ENCODE assay signal across 8 mouse cellular contexts in genomic region chr15:30740728-30741127, GRCm38 (mm10).
DNase-seq lines count a peak whose midpoint lies in the region; ATAC-seq lines count a peak whose summit lies in the region.

No protein-coding gene starts in this region.

- intact Hi-C loops in heart, postnatal 10 days (cut with DNase I) = loop anchor here (1.0 kb wide), 2 partner anchors 313 to 711 kb away; no protein-coding TSS in a partner anchor

- DNase-seq in A20 (ENCODE audit: low read depth, low spot score) = peak; percentile 2
- peak; percentile 78 for DNase-seq in R1 (ENCODE audit: low read depth, low spot score)
- peak; percentile 44 to 70 for DNase-seq in cerebellum, postnatal 4 days (ENCODE audit: low spot score in 2 of 2)
- DNase-seq in heart, postnatal 10 days = peak; percentile 60 to 74
- DNase-seq in kidney, postnatal 36 days = peak; percentile 31 to 76
- peak; percentile 40 to 53 for DNase-seq in lung, adult 18-20 months
- peak; percentile 19 for DNase-seq in ovary, postnatal 36 days (ENCODE audit: low spot score)

- no peak for ATAC-seq in activated CD4-positive, CD25-positive, alpha-beta regulatory T cell, adult 4 months

Comparison
In these comparisons a context has a peak if more than half of its experiments do, and no peak if none do; other contexts are left out.
1. DNase-seq: peak in every context shown above with its lines; median percentile 78 in R1; 67 in heart, postnatal 10 days; 57 in cerebellum, postnatal 4 days; 54 in kidney, postnatal 36 days; 46 in lung, adult 18-20 months; 19 in ovary, postnatal 36 days; 2 in A20.